14 mouse cellular contexts compared by ENCODE assay signal in genomic region chr1:62550546-62550945, GRCm38 (mm10).
"Had no signal": no experiment of that assay in that cellular context is flagged by ENCODE, and none has a peak within 500 bp of the region (broad histone marks: within the 10 kb centered on the region; RNA-seq: fewer than 3 reads in every experiment).

No protein-coding gene starts in this region.

- H3K4me3 ChIP-seq: limb, embryonic 13.5 days; liver, embryonic 12.5 days; megakaryocyte, embryonic 14.5 days; neural tube, embryonic 15.5 days had no signal

- ATAC-seq: liver, embryonic 12.5 days; midbrain, embryonic 16.5 days had no signal

- H3K4me2 ChIP-seq: limb, embryonic 13.5 days; liver, embryonic 12.5 days; lung, embryonic 14.5 days; midbrain, embryonic 11.5 days; neural tube, embryonic 15.5 days had no signal

- H3K36me3 ChIP-seq: limb, embryonic 13.5 days; liver, embryonic 12.5 days; neural tube, embryonic 15.5 days had no signal

- H3K9ac ChIP-seq: limb, embryonic 13.5 days; liver, embryonic 12.5 days; lung, embryonic 14.5 days; neural tube, embryonic 15.5 days had no signal

- DNase-seq: kidney, adult 11 months; kidney, postnatal 25 days; lung, postnatal 10 days; right cerebral cortex, adult 18-20 months; right cerebral cortex, postnatal 25 days; thymus, postnatal 36 days had no signal

- H3K27me3 ChIP-seq: limb, embryonic 13.5 days; liver, embryonic 12.5 days; megakaryocyte, embryonic 14.5 days; neural tube, embryonic 15.5 days had no signal

- H3K4me1 ChIP-seq: liver, embryonic 12.5 days; neural tube, embryonic 15.5 days had no signal

- H3K27ac ChIP-seq: liver, embryonic 12.5 days; macrophage; neural tube, embryonic 15.5 days had no signal

- H3K9me3 ChIP-seq: limb, embryonic 13.5 days; liver, embryonic 12.5 days; neural tube, embryonic 15.5 days had no signal
